Mouse (Mus musculus) MEL (cell line): ENCODE measurements around the gene Ddb1. TPM values are rescaled to one million over a fixed set of nuclear protein-coding genes. Genes with fewer than 3 reads are reported as not detected.
A peak's percentile ranks its signal among the peaks of the same experiment; 100 is the strongest.

Experiments used
- DNase-seq: peaks from one replicate; pipeline ENCODE4 v3.0.0; 2011; ENCODE audit warnings: low read depth, low spot score
- H3K27ac ChIP-seq: 2 replicates; pipeline ENCODE4 v1.5.1; 2012; ENCODE audit warnings: low read depth, mild to moderate bottlenecking, control low read depth, low read length, moderate library complexity; ENCODE audit not compliant: control insufficient read depth
- H3K27me3 ChIP-seq, 2 experiments: fragments of 150-350 bp in 1 of 2; sonication (generic) in 1 of 2; 2 replicates each; pipeline ENCODE4 v1.6.1; 2012; ENCODE audit warnings: low read length in 2 of 2, mild to moderate bottlenecking in 2 of 2, improper control_type of control experiment in 1 of 2, moderate library complexity in 1 of 2; ENCODE audit not compliant: insufficient read depth in 2 of 2, control insufficient read depth in 1 of 2
- H3K36me3 ChIP-seq, 2 experiments: 2 replicates each; pipeline ENCODE4 v1.6.1; 2012 to 2014; ENCODE audit warnings: low read length in 2 of 2, improper control_type of control experiment in 1 of 2, inconsistent platforms in 1 of 2, mild to moderate bottlenecking in 1 of 2; ENCODE audit not compliant: insufficient read depth in 2 of 2, control insufficient read depth in 1 of 2
- H3K4me1 ChIP-seq, 2 experiments: fragments of 150-350 bp in 1 of 2; sonication (generic) in 1 of 2; 2 replicates each; pipeline ENCODE4 v1.6.1; 2012; ENCODE audit warnings: low read length in 2 of 2, improper control_type of control experiment in 1 of 2, mild to moderate bottlenecking in 1 of 2; ENCODE audit not compliant: insufficient read depth in 2 of 2, control insufficient read depth in 1 of 2
- H3K4me3 ChIP-seq, 2 experiments: fragments of 150-350 bp in 1 of 2; sonication (generic) in 1 of 2; 2 replicates each; pipeline ENCODE4 v1.5.1; 2012; ENCODE audit warnings: low read depth in 2 of 2, low read length in 2 of 2, mild to moderate bottlenecking in 2 of 2, moderate library complexity in 2 of 2, control low read depth in 1 of 2, improper control_type of control experiment in 1 of 2; ENCODE audit not compliant: control insufficient read depth in 1 of 2, insufficient read depth in 1 of 2
- H3K79me2 ChIP-seq: 2 replicates; pipeline ENCODE4 v1.6.1; 2012; ENCODE audit warnings: mild to moderate bottlenecking, low read length, moderate library complexity; ENCODE audit not compliant: control insufficient read depth, poor library complexity, insufficient read depth
- H3K9ac ChIP-seq: 2 replicates; pipeline ENCODE4 v1.6.1; 2012; ENCODE audit warnings: low read depth, mild to moderate bottlenecking, control low read depth, low read length, moderate library complexity; ENCODE audit not compliant: control insufficient read depth, poor library complexity, severe bottlenecking
- H3K9me3 ChIP-seq: fragments of 150-350 bp; sonication (generic); replicated peaks from 2 replicates; pipeline ENCODE4 v1.6.1; 2012; ENCODE audit warnings: mild to moderate bottlenecking, low read length, improper control_type of control experiment, moderate library complexity; ENCODE audit not compliant: insufficient read depth
- BHLHE40 ChIP-seq: IDR thresholded peaks from 2 replicates; pipeline ENCODE4 v1.6.1; 2012; ENCODE audit warnings: low read depth, mild to moderate bottlenecking, inconsistent platforms, low read length, improper control_type of control experiment, borderline replicate concordance
- EP300 ChIP-seq, 2 experiments: IDR thresholded peaks; 2 replicates each; pipeline ENCODE4 v1.6.1; 2011; ENCODE audit warnings: improper control_type of control experiment in 2 of 2, low read length in 2 of 2, low read depth in 1 of 2, mild to moderate bottlenecking in 1 of 2
- ETS1 ChIP-seq: IDR thresholded peaks from 2 replicates; pipeline ENCODE4 v1.6.1; 2012; ENCODE audit warnings: low read depth, mild to moderate bottlenecking, inconsistent platforms, low read length, improper control_type of control experiment, moderate library complexity
- GATA1 ChIP-seq: IDR thresholded peaks from 2 replicates; pipeline ENCODE4 v1.6.1; 2011; ENCODE audit warnings: low read depth, low read length, improper control_type of control experiment
- MAX ChIP-seq: IDR thresholded peaks from 2 replicates; pipeline ENCODE4 v1.6.1; 2011; ENCODE audit warnings: low read length, improper control_type of control experiment
- MEF2A ChIP-seq: IDR thresholded peaks from 2 replicates; pipeline ENCODE4 v1.6.1; 2014; ENCODE audit warnings: low read depth, mild to moderate bottlenecking, inconsistent platforms, low read length, improper control_type of control experiment; ENCODE audit not compliant: poor library complexity, insufficient replicate concordance, severe bottlenecking; ENCODE audit errors: extremely low read depth
- MXI1 ChIP-seq: IDR thresholded peaks from 2 replicates; pipeline ENCODE4 v1.6.1; 2011; ENCODE audit warnings: mild to moderate bottlenecking, low read depth, low read length, improper control_type of control experiment
- MYC ChIP-seq: IDR thresholded peaks from 2 replicates; pipeline ENCODE4 v1.6.1; 2011; ENCODE audit warnings: low read depth, mild to moderate bottlenecking, low read length, improper control_type of control experiment, moderate library complexity
- NELFE ChIP-seq: IDR thresholded peaks from 2 replicates; pipeline ENCODE4 v1.6.1; 2011; ENCODE audit warnings: low read depth, low read length, improper control_type of control experiment
- POLR2A ChIP-seq, 2 experiments: IDR thresholded peaks; 2 replicates each; pipeline ENCODE4 v1.6.1; 2011 to 2012; ENCODE audit warnings: low read length in 2 of 2, mild to moderate bottlenecking in 2 of 2, control low read depth in 1 of 2, improper control_type of control experiment in 1 of 2, low read depth in 1 of 2, moderate library complexity in 1 of 2; ENCODE audit not compliant: control insufficient read depth in 1 of 2, insufficient read depth in 1 of 2, poor library complexity in 1 of 2
- POLR2AphosphoS5 ChIP-seq: IDR thresholded peaks from 2 replicates; pipeline ENCODE4 v1.6.1; 2012; ENCODE audit warnings: low read depth, borderline replicate concordance, mild to moderate bottlenecking, inconsistent platforms, low read length, moderate library complexity, mixed read lengths
- SIN3A ChIP-seq: IDR thresholded peaks from 2 replicates; pipeline ENCODE4 v1.6.1; 2012; ENCODE audit warnings: low read length, improper control_type of control experiment, inconsistent platforms
- SMC3 ChIP-seq: IDR thresholded peaks from 2 replicates; pipeline ENCODE4 v1.6.1; 2011; ENCODE audit warnings: low read depth, low read length, improper control_type of control experiment
- USF1 ChIP-seq: IDR thresholded peaks from 2 replicates; pipeline ENCODE4 v1.6.1; 2014; ENCODE audit warnings: low read depth, mild to moderate bottlenecking, inconsistent platforms, low read length, improper control_type of control experiment, moderate library complexity
- ZC3H11A ChIP-seq: IDR thresholded peaks from 2 replicates; pipeline ENCODE4 v1.6.1; 2012; ENCODE audit warnings: low read depth, mild to moderate bottlenecking, inconsistent platforms, low read length, improper control_type of control experiment
- ZNF384 ChIP-seq: IDR thresholded peaks from 2 replicates; pipeline ENCODE4 v1.6.1; 2012; ENCODE audit warnings: low read depth, mild to moderate bottlenecking, inconsistent platforms, low read length, improper control_type of control experiment
- polyA plus RNA-seq, 2 experiments: library from polyadenylated mRNA; stranded (reverse) in 1 of 2; unstranded in 1 of 2; fragments of >175 nt in 1 of 2; fragments of >200 nt in 1 of 2; gene quantifications; 2 replicates each; pipeline versions ENCODE4 v1.2.1 to v1.2.4; 2012; ENCODE audit warnings: low replicate concordance in 2 of 2, low read depth in 1 of 2; ENCODE audit not compliant: insufficient read length in 2 of 2, insufficient read depth in 1 of 2, missing spikeins in 1 of 2
- total RNA-seq: library from RNA; depleted of rRNA; stranded (reverse); fragments of 300-350 nt; gene quantifications from 2 replicates; pipeline ENCODE4 v1.2.3, GENCODE M21; 2012

Gene Ddb1
- total and polyA plus RNA-seq, 3 experiments = 116 to 459 (median 365) TPM

DNA sequence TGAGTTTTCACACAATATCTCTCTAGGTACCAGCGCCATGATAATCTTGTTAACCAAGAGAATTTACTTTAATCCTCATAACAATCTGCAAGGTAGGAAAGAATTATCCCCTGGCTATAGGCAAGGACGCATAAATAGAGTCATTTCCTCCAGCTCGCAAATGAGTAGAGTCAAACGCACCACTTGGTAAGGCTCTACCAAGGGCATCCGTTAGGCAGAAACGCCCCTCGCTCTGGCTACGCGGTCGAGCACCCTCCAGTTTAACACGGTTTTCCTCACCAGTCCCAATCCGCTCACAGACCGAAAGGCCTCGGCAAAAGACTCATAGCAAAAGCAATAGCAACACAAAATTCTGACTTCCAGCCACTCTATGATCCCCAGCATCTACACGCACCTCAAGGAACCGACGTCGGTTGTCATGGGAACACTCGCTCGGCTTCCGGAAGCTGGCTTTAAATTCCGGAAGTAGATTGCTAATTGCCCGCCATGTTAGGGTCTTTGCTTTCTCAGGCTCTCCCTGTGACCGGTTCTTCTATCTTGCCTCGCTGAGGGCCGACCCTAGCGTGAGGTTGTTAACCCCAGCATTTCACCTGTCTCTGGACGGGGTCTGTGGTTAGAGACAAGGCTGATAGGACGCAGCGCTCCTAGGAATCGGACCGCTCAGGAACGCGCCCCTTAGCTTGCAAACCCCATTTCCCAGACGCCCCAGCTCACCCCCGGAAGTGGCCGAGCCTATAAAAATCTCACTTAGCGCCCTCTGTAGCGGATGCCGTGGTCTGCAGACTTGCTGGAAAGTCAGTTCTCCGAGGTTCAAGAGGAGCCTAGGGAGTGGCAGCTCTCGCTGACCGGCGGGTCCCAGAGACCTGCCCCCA, 28.2 kb upstream of the Ddb1 start, which contains the start of the genes Cyb561a3 and Tmem138 (continued):
- TF ChIP-seq GATA1 (no peak), POLR2A (IDR thresholded peaks at IDR 0.05; ENCODE audit: control insufficient read depth in 1 of 2, insufficient read depth in 1 of 2, low read depth in 1 of 2, low read length in 2 of 2, poor library complexity in 1 of 2) (peak; percentile 51 to 93; a peak in 3 of 4 replicates), MAX (0 out of 2 replicates have a peak, but pooled peaks have one; percentile 9), ZC3H11A (no peak), MYC (0 out of 2 replicates have a peak, but pooled peaks have one; percentile 75)

DNA sequence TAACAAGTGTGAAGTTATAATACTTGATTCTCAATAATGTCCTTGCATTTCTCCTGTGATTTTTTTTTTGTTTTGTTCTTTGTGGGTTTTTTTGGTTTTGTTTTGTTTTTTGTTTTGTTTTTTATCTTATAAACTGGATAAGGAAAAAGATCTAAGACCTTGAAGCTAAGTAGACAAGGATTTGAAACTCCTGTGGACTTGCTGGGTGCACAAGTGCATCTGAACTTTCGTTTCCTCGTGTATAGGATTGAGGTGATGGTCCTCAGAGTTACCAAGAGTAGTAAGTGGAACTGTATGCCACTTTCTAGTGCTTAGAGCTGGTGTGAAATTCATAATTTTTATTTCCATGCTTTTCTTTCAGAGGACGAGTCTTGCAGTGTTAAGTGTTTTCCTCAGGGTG, 25.0 kb upstream of the Ddb1 start:
- no peak for DNase-seq
- Histone ChIP-seq H3K9ac (no peak overlapping the region), H3K36me3 (peaks cover 0 to 21% of the 10 kb centered on the region in 2 experiments; a peak in 2 of 4 replicates), H3K9me3 (no peaks in the 10 kb centered on the region), H3K27me3 (no peaks in the 10 kb centered on the region), H3K27ac (no peak overlapping the region; the same call in 1 of the 2 replicates), H3K4me1 (peaks cover 11 to 15% of the 10 kb centered on the region in 2 experiments; a peak in 3 of 4 replicates), H3K79me2 (peaks cover 3% of the 10 kb centered on the region; the same call in 1 of the 2 replicates), H3K4me3 (no peak overlapping the region)
- TF ChIP-seq SMC3 = no peak
- no peak for TF ChIP-seq NELFE
- TF ChIP-seq SIN3A = no peak
- TF ChIP-seq POLR2AphosphoS5 = no peak
- no peak for TF ChIP-seq POLR2A (IDR thresholded peaks at IDR 0.05; ENCODE audit: control insufficient read depth in 1 of 2, insufficient read depth in 1 of 2, low read depth in 1 of 2, low read length in 2 of 2, poor library complexity in 1 of 2)
- no peak for TF ChIP-seq MXI1
- TF ChIP-seq USF1 = no peak
- no peak for TF ChIP-seq BHLHE40

- Histone ChIP-seq H3K27ac (no peak overlapping the region; the same call in 1 of the 2 replicates), H3K36me3 (peaks cover 0 to 18% of the 10 kb centered on the region in 2 experiments; a peak in 2 of 4 replicates), H3K27me3 (no peaks in the 10 kb centered on the region), H3K9ac (no peak overlapping the region), H3K4me3 (no peak overlapping the region), H3K9me3 (no peaks in the 10 kb centered on the region), H3K4me1 (peaks cover 11 to 15% of the 10 kb centered on the region in 2 experiments; a peak in 3 of 4 replicates), H3K79me2 (peaks cover 3% of the 10 kb centered on the region; the same call in 1 of the 2 replicates)
- peak; percentile 73 for DNase-seq
- TF ChIP-seq ZNF384 (0 out of 2 replicates have a peak, but pooled peaks have one; percentile 3), MEF2A (peak; percentile 53; the same call in 1 of the 2 replicates), ETS1 (0 out of 2 replicates have a peak, but pooled peaks have one; percentile 16), EP300 (IDR thresholded peaks at IDR 0.05; ENCODE audit: low read depth in 1 of 2, low read length in 2 of 2) (peak in 1 of 2 experiments; percentile 32; a peak in 1 of 4 replicates), POLR2AphosphoS5 (no peak)
Measured at GRCm38 (mm10) chr19:10580761-10581160, 24.4 kb upstream of the Ddb1 start.
